Mouse (Mus musculus) layer of hippocampus, adult 9-11 months (tissue): ENCODE measurements around the gene Bsn.

ENCODE experiments used
- DNase-seq: peaks from one replicate; pipeline ENCODE4 v3.0.0; 2022

Bsn gene

GRCm38 (mm10) chr9:108121170-108121969, 68.8 kb downstream of the Bsn start:
- no peak for DNase-seq

DNA sequence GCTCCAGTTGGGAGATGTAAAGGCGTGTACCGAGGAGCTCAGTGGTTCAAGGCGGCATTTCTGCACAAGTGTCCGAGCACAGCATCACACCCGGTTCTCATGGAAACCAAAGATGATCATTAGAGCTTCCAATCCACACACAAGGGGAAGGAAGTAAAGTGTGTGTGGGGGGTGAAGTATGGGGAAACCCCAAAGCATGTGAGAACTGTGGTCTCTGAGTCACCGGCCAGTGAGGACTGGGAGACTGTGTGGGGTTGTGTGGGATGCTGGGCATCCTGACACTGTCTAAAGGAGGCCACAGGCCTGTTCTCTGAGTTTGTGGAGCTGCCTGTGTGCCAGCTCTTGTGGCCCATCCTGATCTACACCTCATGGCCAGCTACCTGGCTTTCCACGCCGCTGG, 69.5 kb downstream of the Bsn start:
- no peak for DNase-seq

GRCm38 (mm10) chr9:108119891-108120411, 70.2 kb downstream of the Bsn start:
- DNase-seq, result no peak

- no peak for DNase-seq
These were observed 73.0 kb downstream of the Bsn start for GRCm38 (mm10) chr9:108117143-108117542.

DNA sequence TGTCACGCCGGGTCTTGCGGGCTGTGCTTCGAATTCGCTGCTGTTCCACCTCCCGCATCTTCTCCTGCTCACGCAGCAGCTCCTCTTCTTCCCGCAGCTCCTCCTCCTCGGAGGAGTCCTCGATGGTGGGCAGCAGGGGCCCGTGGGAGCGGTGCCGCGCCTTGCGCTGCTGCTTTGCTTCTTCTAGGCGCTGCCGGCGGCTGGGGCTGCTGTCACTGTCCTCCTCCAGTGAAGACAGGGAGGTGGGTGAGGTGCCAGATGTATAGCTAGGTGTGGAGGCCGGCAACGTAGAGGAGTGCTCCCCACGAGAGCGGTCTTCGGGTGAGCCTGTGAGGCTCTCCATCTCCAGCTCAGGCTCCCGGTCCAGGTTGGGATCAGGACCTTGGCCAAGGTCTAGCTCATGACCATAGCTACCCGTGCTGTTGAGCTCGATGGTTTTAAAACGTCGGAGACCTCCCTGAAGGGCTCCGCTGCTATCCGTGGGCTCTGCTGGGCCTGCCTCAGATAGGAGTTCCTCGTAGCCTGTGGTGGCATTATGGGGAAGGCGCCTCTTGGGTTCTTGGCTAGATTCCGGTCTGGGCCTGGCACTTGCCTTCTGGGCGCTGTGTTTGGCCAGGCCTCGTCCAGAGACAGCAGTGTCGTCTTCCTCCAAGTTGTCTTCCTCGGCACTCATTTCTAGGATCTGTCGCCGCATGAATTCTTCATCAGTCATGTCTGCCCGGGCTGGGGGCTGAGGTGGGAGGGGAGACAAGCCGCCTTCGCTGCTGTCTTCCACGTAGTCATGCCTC, 74.7 kb downstream of the Bsn start:
- DNase-seq, result no peak

DNA sequence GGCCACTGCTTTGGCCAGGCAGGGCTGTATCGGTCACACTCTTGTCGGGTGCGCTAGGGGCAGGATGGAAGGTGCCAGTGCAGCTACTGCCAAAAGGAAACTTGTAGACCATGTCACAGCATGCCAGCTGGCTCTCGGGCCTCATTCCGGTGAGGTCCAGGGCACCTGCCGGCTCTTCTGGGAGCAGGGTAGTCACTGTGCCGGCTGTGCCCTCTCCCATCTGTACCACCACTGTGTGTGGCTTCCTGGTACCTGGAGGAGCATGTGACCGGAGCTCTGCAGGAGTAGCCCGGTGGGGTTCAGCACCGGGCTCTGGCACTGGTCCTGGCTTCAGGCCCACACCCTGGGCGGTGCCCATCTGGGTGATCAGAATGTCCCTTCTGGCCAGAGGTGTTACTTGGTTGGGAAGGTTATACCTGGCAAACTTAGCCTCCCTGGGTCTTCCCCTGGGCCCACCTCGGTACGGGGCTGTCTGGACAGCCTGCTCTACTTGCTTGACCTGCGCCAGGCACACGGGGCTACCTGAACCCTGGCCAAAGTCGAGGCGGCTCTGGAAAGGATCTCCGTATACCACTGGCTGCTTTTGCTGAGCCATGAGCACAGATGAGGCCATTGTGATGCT, 77.4 kb downstream of the Bsn start:
- DNase-seq, result no peak

DNA sequence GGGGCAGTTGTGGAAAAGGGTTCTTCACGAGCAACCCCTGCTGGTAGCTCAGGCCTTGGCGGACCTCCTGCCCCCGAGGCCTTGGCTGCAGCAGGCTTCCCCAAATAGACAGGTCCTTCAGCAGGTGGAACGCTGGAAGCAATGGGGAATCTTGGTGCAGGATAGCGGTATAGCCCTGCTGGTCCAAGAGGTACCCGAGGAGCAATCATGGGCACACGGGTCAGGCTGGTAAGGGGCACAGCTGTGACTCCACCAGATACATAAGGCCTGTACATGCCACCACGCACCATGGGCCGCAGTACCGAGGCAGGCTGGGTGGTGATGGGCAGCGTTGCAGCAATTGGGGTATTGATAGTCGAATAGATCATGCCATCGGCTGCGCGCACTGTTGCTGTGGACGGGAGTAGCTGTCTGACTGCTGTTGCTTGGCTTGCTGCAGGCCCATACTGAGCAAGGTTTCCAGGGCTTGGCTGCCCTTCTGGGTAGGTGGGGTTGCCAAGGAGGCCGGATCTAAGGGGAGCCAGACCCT, 78.5 kb downstream of the Bsn start:
- DNase-seq, result no peak

GRCm38 (mm10) chr9:108111101-108111592, 79.0 kb downstream of the Bsn start:
- DNase-seq, result no peak

DNA sequence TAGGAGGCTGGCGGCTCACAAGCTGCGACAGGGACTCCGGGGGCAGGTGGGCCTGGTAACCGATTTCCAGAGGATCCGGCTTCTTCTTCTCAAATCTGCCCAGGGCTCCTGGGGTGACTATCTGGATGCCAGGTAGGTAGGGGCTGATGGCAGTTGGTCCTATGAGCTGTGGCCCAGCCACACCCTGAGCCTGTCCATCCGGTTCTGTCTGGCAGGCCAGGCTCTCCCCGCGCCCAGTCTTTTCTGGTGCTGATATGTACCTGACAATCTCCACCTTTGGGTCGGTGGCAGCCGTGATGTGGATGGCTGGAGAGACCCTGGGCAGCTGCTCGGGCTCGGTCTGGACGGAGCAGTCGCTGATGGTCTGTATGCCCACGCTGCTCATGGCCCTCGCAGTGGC, 80.0 kb downstream of the Bsn start:
- DNase-seq, result no peak

- DNase-seq, result no peak
These were observed 82.3 kb downstream of the Bsn start for GRCm38 (mm10) chr9:108107867-108108266.

GRCm38 (mm10) chr9:108106090-108106489, 84.1 kb downstream of the Bsn start:
- DNase-seq, result no peak

DNA sequence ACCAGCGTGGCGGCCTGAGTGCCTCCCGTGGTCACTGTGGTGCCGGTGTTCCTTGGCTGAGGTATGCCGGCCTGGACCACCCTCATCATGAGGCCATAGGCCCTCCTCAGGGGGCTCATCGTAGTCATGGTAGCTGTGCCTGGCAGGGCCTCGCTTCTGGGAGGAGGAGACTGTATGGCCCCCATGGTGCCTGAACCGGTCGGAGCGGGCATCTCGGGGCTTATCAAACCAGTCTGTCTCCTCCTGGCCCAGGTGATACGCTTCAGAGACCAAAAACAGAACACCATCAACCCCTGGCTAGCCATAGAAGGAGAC, 84.7 kb downstream of the Bsn start:
- DNase-seq, result no peak

DNA sequence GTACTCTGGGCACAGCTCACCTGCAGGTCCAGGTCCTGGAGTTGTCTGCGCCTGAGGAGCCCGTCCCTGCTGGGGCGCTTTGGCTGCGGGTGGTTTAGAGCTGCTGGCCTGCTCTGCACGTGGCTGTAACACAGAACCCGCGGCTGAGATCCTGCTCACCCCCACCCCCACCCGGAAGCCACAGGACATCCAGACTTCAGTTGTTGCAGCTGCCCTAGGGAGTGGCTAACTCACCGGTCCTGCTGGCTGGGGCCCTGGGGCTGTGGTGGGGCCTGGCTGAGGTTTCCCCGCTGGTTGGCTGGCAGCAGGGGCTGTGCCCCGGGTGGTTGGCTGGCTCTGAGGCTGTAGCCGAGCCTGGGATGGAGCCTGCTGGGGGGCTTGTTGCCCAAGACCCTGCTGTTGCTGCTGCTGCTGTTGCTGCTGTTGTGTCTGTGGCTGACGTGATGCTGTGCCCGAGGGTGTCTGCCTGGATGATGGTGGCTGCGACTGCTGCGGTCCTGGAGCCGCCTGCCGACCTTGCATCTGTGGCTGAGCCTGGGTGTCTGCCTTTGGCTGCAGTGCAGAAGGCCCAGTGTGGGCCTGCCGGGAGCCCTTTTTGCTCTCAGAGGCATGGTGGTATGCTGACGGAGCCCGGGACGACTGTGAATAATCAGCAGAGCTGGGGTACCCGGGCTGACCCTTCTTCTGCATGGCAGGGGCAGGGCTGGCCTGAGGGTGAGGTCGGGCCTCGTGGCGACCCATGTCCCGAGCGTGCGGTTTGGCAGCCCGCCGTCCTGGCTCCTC, 85.2 kb downstream of the Bsn start:
- no peak for DNase-seq

DNA sequence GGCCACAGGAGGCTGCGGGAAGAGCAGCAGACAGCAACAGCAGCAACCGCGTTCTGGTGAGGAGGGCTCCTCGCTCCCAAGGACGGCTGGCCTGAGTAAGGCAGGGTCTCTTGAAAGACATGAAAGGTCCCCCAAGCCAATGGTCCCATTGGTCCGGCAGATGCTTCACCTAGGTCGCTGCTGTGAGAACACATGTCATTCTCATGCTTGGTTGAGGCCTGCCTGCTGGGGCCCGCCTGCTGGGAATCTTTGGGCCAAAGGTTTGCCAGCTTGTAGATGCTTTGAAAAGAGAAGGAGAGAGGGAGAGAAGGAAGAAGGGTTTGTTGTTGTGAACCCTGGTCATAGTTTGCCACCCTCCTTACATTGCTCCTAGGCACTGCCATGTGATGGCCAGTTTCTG, 90.6 kb downstream of the Bsn start:
- no peak for DNase-seq

DNA sequence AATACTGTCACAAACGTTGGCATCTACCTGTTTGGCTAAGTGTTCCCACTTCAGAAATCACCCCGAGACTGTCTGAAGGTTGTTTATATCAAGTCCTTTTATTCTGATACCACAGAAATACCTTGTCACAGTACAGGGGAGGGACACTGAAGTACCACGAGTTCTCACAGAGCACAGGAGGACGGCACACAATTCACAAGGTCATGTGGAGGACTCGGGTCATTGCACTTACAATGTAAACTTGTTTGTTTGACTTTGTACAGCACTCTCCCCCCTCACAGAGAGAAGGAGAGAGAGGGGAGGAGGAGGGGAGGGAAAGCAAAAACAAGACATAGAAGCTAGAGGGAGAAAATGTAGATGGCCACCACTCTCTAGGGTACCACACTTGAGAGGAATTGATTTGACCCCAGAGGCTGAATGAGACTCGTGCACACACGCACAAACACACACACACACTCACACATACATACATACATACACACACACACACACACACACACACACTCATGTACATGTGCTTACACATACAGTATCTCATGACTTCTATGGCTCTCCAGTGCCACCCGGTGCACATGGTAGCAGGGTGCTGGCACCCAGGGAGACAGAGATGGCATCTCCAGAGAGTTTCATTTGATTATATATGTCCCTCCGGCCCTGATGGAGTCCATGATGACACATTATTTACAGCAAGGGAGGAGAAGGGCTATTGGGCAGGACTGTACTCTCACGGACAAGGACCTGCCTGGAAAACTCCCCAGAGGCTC, 94.1 kb downstream of the Bsn start:
- no peak for DNase-seq

DNA sequence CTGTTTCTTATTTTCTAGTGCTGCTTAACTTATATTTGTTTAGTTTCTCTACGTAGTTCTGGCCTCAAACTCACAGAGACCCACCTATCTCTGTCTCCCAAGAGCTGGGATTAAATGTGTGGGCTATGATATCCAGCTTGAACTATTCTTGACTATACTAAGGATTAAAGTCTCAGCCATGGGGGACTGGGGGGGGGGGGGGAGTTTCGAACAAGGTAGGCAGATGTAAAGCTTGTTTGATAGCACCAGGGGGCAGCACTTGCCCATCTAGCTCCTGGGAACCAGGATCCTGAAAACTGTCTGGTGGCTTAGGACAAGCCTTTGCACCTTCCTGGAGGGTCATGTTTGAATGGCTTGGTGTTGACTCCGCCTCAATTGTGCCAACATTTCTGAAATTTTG, 94.7 kb downstream of the Bsn start:
- no peak for DNase-seq

- DNase-seq, result no peak
These were observed 95.2 kb downstream of the Bsn start for GRCm38 (mm10) chr9:108094998-108095411.

DNA sequence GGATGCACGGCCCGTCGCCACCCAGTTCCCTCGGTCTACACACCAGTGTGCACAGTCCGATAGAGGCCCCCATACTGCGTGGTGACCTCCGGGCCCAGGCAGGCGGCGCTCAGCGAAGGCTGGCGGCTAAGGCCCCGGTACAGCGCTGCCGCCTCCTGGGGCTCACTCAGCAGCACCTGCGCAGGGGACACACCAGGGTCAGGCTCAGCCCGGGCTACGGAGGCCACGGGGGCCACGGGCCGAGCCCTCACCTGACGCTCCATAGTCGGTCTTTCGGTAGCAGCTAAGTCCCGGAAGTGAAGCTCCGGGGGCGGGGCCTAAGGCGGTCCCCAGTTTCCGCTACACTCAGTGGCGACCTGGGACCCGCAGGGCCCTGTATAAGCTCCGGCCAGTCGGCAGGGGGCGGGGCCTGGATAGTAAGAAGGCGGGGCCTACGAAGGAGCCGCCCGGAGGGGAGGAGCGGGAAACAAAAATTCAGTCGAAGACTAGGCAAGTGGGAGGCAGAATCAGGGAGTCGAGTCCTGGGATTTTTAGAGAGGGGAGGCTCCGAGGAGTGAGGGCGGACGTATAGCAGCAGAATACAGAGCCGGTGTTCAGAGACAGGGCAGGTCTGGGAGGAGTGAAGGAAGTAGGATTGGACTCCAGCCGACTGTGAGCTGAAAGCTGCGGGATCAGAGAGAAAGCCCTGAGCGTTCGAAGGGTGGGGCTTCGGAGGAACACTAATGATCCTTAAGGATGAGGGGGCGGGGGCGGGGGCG, 95.8 kb downstream of the Bsn start, which contains the start of gene Apeh:
Apeh (minus strand) TSS at position 423 of the 758 bp plus-strand sequence.
- DNase-seq, result peak; percentile 93

GRCm38 (mm10) chr9:108093586-108093985, 96.6 kb downstream of the Bsn start:
- DNase-seq, result no peak

DNA sequence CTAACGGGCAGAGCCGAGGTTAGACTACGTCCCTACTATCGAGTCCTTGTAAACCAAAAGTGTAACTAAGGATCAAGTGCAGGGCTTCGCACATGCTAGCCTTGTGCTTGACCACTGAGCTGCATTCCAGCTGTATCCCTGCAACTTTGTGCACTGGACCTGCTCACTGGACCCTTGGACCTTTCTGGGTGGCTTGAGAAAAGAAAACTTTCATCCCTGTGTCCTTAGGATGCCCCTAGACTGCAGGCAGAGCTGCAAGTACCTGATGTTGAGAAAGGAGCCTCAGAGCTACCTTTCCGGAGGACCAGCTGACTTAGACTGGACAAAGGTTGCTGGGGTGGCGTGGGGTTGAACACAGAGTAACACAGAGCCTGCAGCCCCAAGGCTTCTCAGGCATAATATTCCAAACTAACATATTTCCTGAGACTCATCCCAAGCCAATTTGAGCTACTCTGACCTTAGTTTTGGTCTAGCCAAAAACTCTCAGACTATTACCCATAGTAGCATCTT, 99.5 kb downstream of the Bsn start:
- no peak for DNase-seq

- no peak for DNase-seq
These were observed 104.9 kb downstream of the Bsn start for GRCm38 (mm10) chr9:108085261-108085660.
